Mouse (Mus musculus) embryo, embryonic 9.5 days (tissue): ENCODE data around the gene Ang5.
"Not testable (repeated sequence)": the region's sequence is repeated elsewhere in the genome, so short reads cannot be mapped to it uniquely, and the experiment has no call there.

Source experiments
- DNase-seq: peaks from one replicate; pipeline ENCODE4 v3.0.0-alpha.2; 2017; ENCODE audit errors: extremely low spot score

The Ang5 gene

DNA sequence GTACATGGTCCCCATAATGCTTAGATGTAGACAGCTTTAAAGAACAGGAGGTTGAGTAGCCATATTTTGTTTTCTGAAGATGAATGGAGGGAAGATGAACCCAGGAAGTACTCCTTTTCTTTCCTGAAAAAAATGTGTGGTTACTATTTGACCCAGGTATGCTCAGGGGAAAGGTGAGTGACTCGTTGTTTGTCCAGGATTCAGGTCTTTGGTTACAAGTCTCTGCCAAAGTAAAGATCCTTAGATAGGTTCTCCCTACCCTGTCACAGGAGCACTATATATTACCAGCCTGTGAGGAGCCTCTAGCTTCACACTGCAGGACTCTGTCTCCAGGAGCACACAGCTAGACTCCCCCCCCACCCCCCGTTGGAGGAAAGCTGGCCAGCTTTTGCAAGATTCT lies at the start of gene Ang5:
Gene Ang5, plus strand, starts transcription at position 301 of the 400 bp plus-strand sequence.
- not testable (repeated sequence) for DNase-seq

DNA sequence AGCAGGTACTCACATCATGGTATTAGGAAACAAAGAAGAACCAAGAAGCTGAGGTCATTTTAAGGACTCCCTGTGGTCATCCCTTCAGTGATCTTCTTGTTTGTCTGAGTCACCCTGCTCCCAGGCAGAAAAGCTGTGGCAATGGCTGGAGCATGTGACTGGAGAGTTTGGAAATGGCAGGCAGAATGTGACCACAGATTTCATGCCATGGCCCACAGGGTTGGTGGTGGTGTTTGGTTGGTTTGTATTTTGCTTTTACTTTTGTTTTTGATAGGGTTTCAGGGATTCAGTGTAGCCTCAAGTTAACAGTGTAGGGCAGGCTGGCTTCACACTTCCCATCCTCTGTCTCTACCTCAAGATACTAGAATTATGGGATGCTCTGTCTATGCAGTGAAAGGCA lies 38.7 kb upstream of the Ang5 start:
- DNase-seq = not testable (repeated sequence)

DNA sequence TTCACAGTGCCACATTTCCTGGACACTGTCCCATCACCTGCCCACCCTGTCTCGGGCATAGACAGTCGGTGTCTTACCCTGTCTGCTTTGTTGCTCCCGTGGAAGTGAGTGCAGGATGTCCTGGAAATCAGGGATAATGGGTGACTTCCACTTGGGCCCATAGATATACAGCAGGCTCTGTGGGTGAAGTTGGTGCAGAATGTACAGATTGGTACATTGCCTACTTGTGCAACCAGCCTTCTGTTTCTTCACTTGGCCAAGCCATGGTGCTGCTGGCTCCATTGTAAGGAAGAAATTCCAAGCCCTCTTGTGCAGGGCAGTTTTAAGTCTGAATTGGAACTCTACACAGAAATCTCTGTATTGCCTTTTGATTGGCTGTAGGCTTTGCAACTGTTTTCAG lies 33.4 kb upstream of the Ang5 start, which contains the start of gene Ear10:
Gene Ear10, minus strand, starts transcription at position 101 of the 400 bp plus-strand sequence.
- DNase-seq = not testable (repeated sequence)

DNA sequence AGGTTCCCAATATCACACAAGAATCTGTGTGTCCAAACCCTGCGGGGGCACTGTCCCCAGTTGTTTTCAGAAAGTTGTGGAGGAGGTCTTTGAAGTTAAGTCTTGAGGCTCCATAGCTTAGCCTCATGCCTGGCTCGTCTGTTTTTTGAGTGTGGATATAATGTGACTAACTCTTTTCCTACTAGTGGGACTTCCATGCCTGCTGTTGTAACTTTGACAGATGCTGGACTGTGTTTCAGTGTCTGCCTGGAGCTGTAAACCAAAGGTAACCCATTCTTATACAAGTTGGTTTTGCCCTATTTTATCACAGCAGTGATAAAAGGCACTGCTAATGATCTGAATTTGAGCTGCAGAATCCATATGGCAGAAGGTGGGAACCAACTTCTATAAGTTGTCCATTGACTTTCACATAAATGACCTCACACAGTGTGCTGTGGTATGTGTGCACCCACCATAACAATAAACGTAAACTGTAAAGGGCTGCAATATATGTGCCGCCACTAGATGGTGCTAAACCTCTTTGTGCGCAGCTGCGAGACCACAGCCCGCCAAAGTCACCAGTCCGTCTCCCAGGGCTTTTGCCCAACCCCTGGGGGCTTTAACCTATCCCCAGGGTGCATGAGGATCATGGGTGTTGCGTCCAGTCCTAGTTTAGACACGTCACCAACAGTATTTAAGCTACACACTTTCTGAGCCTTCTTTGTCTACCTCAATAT lies 32.0 kb upstream of the Ang5 start, which contains the start of gene Gm8113:
Gene Gm8113, plus strand, starts transcription at position 703 of the 716 bp plus-strand sequence.
- DNase-seq = peak; percentile 88

DNA sequence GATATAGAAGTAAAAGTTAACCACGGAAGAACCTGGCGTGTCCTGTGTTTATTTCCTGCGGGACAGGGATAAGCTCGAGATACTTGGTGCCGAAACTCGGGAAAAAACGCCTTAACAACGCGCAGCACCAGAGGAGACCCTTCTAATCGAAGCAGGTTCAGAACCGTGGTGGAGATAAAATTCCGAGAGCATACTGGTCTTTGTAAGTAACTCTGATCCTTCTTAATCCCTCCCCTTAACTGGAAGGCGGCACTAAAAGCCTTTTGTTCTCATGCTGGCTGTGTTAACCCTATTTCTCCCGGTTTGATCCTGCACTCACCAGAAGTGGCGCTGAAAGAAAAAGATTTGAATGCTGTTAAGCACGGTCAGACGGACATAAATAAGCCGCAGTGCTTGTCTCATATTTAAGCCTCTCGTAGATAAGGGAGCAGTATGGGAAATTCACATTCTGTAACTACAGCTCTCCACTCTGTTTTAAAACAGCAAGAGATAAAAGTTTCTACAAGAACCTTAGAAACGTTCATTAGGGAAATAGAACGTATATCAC lies 31.4 kb upstream of the Ang5 start:
- not testable (repeated sequence) for DNase-seq

DNA sequence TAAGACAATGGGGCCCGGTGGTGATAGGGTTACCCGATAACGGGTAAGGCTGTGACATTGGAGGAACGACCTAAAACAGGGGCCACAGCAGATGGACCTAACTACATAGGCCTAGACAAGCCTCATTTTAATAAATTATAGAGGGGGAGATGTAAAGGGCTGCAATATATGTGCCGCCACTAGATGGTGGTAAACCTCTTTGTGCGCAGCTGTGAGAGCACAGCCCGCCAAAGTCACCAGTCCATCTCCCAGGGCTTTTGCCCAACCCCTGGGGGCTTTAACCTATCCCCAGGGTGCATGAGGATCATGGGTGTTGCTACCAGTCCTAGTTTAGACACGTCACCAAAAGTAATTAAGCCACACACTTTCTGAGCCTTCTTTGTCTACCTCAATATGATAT lies 23.9 kb upstream of the Ang5 start:
- DNase-seq = peak; percentile 47

DNA sequence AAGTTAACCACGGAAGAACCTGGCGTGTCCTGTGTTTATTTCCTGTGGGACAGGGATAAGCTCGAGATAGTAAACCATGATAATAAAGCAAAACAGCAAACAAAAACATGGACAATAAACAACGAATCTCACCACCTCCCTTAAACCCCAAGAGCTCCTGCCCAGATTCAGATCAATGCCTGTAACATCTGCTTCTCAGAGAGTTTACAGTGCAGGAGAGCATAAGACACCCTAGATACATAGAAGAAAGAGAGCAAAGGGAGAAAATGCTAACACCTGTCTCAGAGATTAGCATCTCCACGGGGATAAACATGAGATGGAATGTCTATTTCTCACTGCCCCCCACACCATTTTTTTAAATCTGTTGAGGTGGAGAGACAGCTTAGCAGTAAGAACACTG lies 23.5 kb upstream of the Ang5 start:
- DNase-seq = not testable (repeated sequence)

DNA sequence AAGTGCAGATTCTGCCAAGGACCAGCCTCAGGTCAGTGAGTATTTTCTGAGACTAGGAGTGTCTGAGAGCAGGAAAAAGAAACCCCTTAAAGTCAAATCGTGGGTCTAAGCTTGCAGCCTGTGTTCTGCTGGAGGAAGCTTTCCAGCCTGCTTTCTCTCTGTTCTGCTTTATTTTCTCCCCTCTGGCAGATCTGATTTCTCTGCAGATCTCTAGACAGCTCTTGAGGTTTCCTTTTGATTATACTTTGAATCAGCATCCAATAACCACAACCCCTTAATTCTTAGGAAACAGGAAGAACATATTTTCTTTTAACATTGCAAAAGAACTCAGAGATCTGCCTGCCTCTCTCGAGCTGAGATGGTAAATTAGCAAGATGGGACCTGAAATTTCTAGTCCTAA lies 3.5 kb upstream of the Ang5 start:
- not testable (repeated sequence) for DNase-seq

DNA sequence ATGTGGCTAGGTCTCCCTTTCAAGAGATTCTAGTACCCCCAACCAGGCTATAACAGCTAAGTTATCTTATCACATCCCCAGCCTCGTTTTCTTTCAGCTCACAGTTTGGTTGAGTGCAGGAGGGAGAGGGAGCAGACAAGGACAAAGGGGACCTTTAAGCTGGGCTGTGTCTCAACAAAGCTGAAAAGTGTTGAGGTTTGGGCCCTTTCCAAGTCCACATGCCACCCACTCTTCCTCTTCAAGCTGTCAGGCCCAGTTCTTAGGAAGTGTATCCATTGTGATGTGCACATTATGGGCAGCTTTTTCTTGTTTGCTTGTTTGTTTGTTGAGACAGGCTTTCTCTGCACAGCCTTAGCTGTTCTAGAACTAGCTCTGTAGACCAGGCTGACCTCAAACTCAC lies 1.8 kb upstream of the Ang5 start:
- DNase-seq = not testable (repeated sequence)

DNA sequence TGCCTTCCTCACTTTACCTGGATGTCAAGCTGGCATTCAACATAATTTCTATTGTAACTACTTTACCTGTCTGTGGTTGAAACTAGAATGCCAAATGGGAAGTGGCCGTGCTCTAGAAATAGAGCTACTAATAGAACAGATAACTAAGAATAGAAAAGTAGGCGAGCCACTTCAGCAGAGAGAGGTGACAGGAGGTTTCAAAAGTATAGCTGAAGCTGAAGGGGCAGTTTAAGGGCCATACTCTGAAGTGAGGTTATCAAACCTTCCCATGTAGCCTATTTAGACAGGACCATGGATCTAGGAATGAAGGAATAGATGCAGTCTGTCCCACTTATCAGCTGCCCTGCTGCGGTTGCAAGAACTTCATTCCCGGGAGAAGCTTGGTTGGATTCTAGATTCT lies 26.6 kb downstream of the Ang5 start:
- DNase-seq = no peak

DNA sequence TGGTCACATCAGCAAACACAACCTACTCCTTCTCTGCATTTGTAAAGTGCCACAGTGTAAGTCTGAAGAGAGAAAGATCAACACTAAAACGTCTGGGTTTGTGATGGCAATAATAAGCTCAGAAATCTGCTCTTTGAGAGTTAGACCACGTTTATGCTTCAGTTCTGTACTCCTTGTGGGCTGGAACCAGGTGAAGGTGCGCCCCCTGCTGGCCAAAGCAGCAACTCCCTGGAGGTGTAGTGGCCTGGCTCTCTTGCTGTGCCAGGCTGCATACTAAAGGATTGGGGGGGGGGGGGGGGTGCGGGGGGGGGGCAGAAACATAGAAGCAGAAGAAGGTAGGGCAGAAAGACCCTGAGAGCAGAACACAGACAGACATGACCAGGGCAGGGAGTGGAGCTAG lies 27.0 kb downstream of the Ang5 start:
- peak; percentile 74 for DNase-seq

DNA sequence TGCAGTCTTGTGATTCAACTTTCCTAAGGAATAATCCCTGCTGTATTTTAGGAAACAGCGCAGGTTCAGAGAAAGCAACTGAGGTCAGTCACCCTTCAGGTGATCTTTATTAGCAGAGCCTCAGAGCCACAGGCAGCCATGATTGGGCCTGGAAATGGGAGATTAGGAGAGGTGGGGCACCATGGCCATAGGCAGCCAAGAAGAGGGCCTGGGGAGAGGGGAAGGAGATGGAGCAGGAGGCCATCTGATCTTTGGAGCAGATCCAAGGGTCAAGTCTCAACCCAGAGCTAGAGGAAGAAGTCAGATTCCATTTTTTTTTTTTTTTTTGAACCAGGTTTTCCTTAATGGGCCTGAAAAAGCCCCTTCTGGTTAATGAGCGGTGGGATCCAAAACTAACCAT lies 29.3 kb downstream of the Ang5 start:
- no peak for DNase-seq

DNA sequence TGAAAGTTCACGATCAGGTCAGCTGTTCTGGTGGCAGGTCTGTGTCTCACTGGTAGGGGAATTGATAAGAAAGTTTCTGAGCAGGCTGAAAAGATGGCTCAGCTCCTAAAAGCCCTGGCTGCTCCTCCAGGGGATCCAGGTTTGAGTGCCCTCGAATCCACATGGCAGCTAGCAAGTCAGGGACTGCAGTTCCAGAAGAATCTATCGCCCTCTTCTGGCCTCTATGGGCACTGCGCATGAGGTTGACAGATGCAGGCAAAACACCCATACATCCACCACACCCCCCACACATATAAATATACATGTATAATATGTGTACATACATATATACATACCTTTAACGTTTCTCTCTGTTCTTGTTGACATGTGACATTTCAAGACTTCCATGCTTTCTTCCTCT lies 30.5 kb downstream of the Ang5 start:
- DNase-seq = peak; percentile 63

DNA sequence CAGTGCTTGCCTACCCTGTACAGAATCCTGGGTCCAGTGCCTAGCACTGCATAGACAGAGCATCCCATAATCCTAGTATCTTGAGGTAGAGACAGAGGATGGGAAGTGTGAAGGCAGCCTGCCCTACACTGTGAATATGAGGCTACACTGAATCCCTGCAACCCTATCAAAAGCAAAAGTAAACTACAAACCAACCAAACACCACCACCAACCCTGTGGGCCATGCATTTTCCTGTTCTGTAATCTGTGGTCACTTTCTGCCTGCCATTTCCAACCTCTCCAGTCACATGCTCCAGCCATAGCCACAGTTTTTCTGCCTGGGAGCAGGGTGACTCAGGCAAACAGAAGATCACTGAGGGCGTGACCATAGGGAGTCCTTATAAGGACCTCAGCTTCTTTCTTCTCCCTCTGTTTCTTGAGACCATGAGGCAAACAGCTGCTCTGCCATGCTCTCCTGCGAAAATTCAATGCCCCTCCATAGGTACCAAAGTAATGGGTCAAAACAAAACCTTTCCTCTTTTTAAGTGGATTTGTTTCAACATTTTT lies 41.7 kb downstream of the Ang5 start:
- DNase-seq = not testable (repeated sequence)

DNA sequence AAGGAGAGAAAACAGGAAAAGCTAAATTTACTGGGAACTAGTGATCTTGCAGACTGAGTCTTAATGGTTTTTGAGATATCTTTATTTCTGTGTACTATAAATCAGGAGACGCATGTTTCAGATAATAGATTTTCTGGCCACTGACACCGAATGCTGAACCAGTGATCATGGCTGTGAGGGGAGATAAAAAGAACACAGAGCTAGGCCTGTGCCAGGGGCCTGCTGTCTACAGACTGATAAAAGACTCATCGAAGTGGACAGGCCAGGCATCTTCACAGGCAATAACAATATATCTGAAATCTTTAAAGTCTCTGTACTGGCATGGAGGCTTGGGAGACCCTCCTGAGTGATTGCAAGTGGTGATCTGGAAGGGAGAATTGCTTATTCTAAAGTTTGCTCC lies 44.7 kb downstream of the Ang5 start:
- DNase-seq = no peak

DNA sequence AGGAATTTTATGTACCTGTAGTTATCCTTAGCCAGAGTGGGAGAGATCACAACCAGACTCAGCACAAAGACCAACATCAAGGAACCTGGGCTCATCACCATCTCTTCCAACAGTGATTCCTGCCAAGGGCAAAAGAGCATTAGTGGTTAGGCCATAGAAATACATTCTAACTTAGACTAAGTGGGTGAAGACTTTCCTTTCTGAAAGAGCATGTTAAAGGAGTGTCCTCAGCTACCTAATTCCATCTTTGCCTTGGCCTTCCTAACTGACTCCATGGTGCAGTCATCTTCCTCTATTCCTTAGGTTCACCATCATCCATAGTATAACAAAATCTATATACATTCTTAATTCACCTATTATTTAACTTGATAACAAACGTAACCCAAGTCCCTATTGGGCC lies 45.3 kb downstream of the Ang5 start, which contains the start of gene Ang6:
Gene Ang6, minus strand, starts transcription at position 101 of the 400 bp plus-strand sequence.
- no peak for DNase-seq

DNA sequence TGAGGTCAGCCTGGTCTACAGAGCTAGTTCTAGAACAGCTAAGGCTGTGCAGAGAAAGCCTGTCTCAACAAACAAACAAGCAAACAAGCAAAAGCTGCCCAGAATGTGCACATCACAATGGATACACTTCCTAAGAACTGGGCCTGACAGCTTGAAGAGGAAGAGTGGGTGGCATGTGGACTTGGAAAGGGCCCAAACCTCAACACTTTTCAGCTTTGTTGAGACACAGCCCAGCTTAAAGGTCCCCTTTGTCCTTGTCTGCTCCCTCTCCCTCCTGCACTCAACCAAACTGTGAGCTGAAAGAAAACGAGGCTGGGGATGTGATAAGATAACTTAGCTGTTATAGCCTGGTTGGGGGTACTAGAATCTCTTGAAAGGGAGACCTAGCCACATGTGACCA lies 51.2 kb downstream of the Ang5 start:
- not testable (repeated sequence) for DNase-seq

DNA sequence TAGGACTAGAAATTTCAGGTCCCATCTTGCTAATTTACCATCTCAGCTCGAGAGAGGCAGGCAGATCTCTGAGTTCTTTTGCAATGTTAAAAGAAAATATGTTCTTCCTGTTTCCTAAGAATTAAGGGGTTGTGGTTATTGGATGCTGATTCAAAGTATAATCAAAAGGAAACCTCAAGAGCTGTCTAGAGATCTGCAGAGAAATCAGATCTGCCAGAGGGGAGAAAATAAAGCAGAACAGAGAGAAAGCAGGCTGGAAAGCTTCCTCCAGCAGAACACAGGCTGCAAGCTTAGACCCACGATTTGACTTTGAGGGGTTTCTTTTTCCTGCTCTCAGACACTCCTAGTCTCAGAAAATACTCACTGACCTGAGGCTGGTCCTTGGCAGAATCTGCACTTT lies 52.8 kb downstream of the Ang5 start:
- not testable (repeated sequence) for DNase-seq
